Mouse (Mus musculus) 3134 (cell line): ENCODE measurements at regions not wholly inside any gene's neighbourhood (a gene's known extent, or its start where the extent isn't known, plus 50 kb on each side); places are given as distances from the start of the nearest gene placed in this dataset.
"Not testable (repeated sequence)": the region's sequence is repeated elsewhere in the genome, so short reads cannot be mapped to it uniquely, and the experiment has no call there.

Experiments
- DNase-seq: peaks from one replicate; pipeline ENCODE4 v3.0.0-alpha.2; 2011; ENCODE audit warnings: low spot score; ENCODE audit not compliant: insufficient read length; ENCODE audit errors: extremely low read depth

DNA sequence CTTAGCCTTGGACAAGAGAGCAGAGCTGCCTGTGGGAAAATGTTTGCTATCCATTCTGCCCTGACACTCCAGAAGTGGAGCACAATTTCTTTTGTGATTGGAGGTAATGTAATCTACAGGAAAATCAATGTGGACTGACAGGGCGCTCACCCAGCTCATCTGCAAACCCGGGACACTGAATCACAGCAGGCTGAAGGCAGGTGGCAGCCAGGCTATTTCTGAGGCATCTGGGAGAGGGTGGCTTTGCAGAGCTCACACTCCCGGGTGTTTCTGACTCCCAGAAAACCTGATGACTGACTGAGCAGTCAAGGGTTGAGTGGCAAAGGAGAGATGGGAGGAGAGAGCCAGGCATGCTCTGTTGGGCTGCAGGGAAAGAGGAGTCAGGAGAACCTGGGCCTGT is 524.4 kb downstream of the Bnc2 start:
- DNase-seq, result no peak

DNA sequence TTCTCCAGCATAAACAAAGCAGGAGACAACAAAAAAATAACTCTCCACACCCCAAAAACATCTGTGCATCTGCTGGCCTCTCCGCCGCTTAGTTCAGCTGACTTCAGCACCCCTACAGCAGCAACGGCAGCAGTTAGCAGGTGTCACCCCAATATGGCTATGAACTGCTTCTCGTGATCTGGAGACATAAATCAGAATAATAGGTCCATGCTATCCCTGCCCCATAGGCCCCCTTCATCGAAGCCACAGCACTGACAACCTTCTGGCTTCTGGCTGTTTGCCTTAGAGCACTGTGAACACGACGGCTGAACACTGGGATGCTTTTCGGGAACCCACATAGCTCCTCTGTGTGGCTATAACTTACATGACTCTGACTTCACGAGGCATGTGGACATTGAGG is 523.8 kb downstream of the Bnc2 start:
- DNase-seq, result no peak

DNA sequence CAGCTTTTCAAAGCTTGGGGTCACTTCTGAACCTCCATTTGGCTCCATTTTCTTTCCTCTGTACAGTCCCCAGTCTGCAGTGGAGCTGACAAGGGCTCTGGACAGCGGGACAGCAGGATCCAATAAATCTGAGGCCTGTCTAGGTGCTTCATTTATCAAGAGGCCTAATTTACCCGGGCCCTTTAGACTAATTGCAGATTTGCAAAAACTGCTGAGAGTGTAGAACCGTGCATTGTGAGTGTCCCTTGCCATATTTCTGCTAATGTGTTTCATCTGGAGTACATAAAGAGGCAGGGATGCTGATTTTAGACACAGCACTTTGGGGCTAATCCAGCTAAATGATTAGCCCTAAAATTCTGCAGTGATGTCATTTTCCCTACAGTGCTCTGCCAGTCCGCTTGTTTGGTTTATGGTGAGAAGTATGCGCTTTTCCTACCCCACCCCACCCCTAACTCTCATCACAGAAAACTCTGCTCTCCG is 523.1 kb downstream of the Bnc2 start:
- no peak for DNase-seq

DNA sequence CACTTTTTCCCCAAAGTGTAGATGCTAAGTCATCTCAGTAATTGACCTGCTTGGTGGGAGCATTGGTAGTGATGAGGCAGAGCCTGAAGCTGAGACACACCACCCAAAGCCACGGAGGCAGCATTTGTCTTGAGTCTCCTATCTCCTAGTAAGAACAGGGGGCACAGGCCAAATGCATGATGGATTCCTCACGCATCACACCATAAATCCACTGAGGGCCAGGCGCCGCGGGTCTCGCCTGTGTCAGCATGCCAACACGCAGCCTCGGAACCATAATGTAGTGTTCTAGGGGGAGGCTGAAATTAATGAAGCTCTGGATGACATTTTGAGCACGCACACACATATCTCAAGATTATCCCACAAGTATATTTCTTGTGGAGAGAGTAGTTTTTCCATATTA is 521.5 kb downstream of the Bnc2 start:
- DNase-seq, result no peak

DNA sequence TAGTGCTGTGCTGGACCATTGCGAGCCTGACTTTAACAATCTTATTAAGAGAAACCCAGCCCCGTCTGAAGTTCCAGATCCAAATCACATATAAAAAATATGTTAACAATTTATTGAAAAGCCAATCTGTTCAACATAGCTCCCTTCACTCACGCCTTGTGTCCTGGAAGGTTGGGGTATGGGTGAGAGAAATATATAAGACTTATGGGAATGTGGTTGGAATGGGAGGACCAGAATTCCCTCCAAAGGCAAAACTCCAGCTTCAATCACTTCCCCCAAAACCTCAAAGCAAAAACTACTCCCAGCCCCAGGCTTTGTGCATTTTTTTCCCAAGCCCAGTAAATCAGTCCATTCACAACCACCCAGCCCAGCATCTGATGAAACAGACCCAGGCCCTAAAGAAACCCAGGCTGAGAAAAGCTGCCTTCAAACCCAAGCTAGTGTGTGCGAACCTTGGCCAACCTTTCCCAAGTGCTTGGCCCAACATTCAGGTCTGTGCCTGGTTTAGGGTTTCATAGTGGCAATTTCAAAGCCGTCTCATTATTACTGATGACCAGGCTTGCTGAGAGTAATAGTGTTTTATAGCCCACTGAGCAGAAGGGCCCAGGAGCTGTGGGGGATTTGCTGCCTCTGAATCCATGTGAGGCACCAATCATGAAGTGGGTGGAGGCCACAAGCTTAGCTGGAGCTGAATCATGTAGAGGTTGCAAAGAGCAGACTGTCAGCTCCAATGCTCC is 517.0 kb downstream of the Bnc2 start:
- no peak for DNase-seq

DNA sequence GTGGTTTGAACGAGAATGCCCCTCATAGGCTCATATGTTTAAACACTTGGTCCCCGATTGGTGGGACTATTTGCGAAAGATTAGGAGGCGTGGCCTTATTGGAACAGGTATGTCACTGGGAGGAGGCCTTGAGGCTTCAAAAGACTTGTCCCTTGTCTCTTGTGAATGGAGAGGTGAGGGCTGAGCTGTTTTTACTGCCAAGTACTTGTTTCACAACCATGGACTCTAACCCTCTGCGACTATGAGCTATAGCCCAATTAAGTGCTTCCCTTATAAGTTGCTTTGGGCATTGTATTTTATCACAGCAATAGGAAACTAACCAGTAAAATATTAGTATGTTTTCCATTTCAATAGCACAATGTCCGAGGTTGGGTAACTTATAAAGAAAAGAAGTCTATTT is 511.7 kb downstream of the Bnc2 start:
- no peak for DNase-seq

DNA sequence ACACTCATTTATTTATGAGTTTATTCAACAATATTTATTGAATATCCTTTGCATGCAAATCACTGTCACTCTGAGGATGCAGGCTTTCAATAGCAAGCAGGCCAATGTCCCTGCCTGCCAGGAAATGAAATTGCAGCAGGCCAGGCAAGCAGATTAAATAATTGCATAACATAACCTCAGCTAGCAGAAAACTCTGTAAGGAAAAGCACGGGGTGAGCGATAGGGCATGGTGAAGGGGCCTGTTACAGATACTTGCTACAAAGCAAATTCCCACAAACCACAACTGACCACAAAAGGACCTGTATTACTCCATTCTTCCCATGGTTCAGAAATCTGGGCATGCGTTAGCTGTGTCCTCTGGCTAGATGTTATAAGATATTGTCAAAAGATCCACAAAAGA is 509.8 kb downstream of the Bnc2 start:
- no peak for DNase-seq

DNA sequence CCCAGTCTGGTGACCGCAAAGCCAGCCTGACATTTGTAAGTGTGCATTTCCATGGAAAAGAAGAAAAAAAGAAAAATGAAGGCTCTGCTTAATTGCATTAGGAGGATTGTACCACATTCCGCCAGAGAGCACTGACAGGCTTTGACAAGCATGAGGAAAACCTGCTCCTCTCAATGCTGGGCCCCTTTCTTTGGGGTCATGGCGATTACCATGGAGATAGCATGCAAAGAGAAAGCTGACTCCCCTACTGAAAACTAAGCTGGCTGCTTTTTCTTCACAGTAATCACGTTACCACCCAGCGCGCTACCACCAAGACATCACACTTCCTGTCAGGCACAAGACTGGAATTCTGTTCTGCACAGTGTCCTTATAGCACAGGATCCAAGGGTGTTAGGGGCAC is 502.2 kb downstream of the Bnc2 start:
- no peak for DNase-seq

DNA sequence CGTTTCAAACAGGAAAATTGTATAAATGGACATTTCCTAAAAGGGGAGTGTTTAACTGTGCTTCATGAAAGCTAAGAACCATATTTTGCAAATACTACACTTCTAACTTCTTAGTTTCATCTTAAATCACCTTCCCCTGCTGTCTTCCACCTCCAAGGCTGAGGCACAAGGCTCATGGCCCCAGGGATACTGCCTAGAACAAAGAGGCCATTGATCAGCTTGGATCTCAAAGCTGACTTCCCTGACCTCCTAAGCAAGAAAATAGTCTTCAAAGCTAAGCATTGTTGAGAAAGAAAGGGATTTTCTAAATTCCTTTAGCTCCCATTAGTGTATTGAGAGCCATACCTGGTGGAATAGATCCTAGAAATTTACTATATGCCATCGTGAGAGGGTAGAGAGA is 501.6 kb downstream of the Bnc2 start:
- DNase-seq, result no peak

DNA sequence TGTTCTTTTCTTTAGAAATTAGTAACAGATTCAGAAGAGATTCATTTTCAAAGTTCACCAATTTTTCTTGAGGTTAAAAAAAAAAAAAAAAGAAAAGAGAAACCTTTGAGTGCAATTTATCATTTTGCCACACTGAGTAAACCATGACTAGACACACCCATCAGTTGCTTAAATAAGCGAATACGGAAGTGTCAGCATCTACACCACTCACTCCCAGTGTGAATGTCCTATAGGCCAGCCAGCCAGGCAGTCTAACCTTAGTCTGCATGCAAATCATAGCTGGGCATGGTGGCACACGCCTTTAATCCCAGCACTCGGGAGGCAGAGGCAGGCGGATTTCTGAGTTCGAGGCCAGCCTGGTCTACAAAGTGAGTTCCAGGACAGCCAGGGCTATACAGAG is 498.6 kb downstream of the Bnc2 start:
- not testable (repeated sequence) for DNase-seq

DNA sequence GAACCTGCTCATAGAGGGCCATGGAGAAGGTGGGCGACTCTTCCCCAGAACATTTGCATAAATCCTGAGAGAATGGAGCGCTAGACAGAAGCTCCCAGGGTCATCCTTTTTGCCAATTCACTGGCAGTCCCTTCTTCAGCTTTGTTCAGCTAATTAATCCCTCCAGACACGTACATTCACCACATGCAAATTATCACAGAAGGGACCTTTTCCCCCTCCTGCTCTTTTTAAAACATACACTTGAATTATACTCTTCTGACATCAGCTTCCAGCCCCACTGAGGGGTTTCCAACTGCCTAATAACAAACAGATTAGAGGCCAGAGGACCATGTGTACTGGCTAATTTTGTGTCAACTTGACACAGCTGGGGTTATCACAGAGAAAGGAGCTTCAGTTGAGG is 497.2 kb downstream of the Bnc2 start:
- DNase-seq, result no peak

DNA sequence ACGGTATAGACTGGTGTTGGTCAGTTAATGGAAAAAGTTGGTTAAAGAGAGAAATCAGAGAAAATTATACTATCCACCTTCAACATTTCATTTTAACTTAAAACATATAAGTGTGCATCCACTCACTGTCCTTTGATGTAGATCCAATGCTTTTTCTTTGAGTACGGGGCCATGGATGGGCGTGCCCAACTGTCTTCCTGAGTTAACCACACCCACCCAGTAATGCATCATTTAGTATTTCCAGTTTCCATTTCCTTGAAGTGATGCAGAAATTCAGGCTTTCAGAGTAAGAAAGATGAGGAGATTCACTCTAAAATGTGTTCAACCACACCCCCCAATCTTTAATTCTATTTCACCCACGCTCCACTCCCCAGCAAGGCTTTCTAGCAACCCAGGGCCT is 490.6 kb downstream of the Bnc2 start:
- no peak for DNase-seq

DNA sequence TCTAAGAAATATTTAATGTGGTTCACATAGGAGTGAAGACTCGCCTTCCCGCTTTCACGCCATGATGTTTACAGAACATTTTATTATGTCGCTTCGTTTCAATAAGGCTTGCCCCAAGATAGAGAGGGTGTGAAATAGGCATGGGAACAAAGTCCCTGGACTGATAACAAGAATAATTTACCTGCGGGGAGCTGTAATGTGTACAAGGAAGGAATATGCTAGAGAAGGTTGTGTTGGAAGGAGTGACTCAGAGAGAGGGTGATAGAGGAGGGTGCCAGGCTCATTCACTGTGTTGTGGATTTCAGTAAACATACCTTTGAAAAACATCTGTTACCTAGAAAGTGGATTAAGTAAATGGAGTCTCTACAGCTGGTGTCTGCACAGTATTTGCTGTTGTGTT is 490.2 kb downstream of the Bnc2 start:
- DNase-seq, result no peak

DNA sequence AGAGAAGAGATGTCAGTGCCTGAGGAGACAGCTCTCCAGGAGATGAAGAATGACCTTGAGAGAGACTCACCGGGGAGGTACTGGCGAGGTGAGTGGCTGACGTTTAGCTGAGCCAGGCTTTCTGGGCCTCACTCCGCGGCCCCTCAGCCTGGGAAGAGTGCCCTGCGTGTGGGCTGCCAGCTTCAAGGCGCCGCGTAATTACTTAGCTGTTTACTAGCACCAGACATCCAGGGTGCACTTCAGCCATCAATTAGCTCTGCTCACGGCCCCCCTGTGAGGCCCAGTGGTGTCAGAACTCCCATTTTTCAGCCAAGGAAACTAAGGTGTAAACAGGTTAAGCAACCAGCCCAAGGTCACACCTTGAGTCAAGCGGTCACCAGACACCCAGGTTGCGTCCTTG is 485.8 kb downstream of the Bnc2 start:
- no peak for DNase-seq

DNA sequence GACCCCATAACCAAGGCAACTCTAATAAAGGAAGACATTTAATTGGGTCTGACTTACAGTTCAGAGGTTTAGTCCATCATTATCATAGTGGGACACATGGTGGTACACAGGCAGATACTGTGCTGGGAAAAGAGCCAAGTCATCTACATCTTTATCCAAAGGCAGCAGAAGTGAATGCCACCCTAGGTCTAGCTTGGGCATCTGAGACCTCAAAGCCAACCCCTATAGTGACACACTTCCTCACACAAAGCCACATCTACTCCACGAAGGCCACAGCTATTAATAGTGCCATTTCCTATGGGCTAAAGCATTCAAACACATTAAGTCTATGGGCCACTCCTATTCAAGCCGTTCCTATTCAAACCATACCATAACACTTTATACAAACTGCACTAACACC is 483.8 kb downstream of the Bnc2 start:
- DNase-seq, result no peak

DNA sequence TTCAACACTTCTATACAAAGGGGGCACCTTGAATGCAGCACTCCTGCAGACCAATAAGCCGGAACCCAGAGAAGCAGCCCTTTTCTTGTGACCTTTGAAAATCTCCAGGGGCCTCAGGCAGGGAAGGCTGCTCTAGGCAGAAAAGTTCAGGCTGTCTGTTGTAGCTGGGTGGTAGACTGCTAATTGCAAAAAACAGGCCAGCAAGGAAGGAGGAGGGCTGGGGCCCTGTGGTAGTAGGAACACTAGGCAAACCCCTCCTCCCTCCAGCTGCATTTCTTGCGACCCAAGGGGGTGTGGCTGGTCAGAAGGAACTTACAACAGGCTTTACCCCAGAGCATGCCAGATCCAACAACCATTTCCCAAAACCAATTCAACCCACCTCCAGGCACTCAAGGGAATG is 482.8 kb downstream of the Bnc2 start:
- DNase-seq, result no peak

DNA sequence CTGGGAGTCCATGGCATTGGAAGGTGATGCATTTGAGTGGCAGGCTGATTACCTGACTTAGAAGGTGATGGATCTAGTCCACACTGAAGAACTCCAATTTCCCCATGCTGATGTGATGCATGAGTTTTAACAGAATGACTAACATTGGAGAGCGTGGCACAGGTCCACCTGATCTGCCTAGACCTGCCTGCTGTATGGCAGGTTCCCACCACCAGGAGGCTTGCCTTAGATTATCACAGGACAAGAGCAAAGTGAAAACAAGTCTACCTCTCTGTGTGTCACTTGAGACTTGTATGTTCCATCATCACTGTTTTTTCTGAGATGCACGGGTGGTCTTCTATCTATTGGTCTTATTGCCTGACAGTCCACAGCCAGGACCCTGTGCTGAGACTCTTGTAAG is 478.3 kb downstream of the Bnc2 start:
- no peak for DNase-seq

DNA sequence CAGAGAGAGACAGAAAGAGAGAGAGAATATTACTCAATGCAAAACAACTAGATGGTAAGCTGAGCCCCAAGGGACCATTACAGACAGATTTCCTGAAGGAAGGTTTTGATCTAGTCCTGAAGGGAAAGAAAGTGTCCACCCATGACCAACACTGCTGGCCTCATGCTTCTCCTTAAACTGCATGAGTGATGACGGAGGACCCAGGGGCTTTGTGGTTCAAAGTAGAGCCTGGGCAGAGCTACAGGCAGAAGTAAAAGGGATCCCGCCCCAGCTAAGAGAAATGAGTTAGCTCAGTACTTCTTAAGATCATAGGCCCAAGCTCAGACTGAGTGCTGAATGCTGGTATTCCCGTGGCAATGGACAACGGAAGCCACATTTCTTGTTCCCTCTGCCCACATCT is 476.9 kb downstream of the Bnc2 start:
- no peak for DNase-seq

DNA sequence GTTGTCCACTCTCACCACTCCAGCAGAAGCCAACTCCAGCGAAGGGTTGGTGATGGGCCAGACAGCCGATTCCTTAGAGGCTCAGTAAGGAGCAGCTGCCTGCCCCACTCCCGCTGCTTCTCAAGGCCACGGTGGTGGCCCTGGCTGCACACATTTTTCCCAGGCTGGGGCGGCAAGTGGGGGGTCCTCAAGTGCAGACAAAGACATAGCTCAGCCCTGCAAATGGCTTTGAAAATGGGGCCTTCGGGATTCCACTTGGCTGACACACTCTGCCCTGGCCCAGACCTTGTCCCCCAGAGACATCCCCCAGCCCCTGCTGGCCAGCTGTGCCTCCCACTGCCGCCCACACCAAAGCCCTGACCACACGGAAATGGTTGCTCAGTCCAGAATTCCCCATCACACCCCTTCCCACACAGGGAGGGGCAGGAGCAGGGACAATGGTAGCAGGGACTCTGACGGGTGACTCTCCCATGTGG is 475.9 kb downstream of the Bnc2 start:
- DNase-seq, result no peak

DNA sequence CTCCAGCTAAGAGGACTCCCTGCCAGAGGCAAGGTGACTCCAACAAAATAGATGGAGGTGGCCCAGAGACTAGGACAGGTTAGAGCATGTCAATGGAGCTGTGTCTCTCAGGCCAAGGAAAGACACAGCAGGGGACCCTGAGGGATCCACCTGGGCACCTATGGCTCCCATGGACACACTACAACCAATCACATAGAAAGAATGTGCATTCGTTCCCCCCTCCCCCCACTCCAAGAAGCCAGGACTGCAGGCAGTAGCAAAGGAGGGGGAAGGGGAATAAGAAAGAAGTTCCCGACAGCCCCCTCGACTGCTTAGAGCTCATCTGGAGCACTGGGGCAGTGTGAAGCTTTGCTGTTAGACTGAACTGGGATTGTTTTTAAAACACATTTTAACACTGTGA is 474.1 kb downstream of the Bnc2 start:
- DNase-seq, result no peak

DNA sequence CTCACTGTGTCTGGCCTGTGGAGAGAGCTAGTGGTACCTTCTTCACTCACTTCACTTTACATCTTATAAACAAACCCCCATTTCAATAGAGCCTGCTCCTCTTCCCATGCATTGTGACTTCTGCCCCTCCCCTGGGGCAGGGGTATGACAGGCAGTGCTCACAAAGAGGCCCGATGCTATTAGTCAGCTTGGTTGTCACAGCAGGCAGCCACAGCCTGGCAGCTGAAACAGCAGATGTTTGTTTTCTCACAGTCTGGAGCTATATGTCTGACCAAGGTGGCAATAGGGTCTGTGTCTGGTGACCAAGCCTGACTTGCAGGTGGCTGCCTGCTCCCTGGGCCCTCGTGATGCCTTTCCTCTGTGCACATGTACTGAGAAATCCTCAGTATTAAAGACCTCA is 472.8 kb downstream of the Bnc2 start:
- DNase-seq, result peak; percentile 39

DNA sequence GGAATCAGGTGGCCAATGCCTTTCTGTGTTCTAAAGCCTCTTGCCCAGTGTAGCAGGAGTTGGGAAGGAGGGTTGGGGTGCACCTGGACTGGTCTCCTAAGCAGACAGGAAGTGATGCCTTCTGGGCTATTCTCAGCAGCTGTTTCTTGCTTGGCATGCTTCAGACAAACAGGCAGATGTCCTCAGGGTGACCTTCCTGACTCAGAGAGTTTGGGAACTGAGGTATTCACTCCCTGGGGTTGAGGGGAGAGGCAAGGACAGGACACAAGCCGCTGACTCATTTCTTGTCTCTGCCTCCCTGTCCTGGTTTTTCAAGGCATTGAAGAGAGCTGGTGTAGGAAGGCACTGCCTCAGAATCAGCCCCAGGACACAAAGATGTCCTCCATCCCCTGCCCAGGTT is 471.4 kb downstream of the Bnc2 start:
- peak; percentile 66 for DNase-seq

DNA sequence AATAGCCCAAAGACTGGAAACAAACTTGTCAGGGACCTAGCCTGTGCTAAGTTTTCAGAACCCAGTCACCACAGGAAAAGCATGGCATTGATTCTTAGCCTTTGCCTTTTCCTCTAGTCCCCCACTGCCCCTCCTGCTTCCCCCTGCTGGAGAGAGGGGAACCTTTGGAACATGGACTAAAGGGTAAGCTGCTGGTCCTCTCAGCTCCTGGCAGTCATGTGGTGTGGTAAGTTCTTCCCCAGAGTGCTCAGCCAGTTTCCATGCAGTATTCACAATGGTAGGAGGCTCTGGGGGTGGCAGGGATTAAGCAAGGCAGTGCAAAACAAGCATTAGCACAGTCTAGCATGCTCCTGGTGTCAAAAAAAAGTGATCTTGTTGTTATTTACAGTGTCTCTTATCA is 470.3 kb downstream of the Bnc2 start:
- DNase-seq, result no peak
